Comparison of ENCODE assay signal across 3 mouse cellular contexts in the genomic region with DNA sequence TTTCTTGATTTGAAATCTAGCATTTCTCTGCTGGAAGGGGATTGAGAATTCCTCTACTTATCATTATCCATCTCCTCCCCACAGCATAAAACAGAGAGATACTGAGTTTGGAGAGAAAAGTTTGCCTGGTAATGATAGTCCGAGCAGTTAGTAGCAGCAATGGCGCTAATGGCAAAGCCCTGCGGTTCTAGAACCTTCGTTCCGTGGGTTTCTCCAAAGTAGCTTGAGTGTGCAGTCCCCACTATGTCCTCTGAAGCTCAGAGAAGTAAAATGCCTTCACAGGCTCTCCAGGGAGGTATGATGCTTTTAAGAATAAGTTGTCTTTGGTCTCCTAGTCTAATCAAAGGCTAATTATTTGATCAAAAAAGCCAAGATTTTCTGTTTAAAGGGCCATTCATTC.
"Had no signal": no experiment of that assay in that cellular context is flagged by ENCODE, and none has a peak within 500 bp of the region (broad histone marks: within the 10 kb centered on the region; RNA-seq: fewer than 3 reads in every experiment).

No protein-coding gene starts in this region.

- H3K27ac ChIP-seq: limb, embryonic 13.5 days; liver, embryonic 14.5 days had no signal

- ATAC-seq: lung, postnatal 0 days had no signal

- H3K4me3 ChIP-seq: limb, embryonic 13.5 days had no signal

- H3K36me3 ChIP-seq: limb, embryonic 13.5 days had no signal

- H3K4me1 ChIP-seq: limb, embryonic 13.5 days had no signal

- H3K9ac ChIP-seq: limb, embryonic 13.5 days; liver, embryonic 14.5 days had no signal

- H3K4me2 ChIP-seq: limb, embryonic 13.5 days had no signal

- H3K9me3 ChIP-seq: limb, embryonic 13.5 days had no signal
